8 mouse cellular contexts compared by ENCODE assay signal in genomic region chr5:137746851-137747325, GRCm38 (mm10). TPM values are rescaled to one million over a fixed set of nuclear protein-coding genes. Genes with fewer than 3 reads are reported as not detected.
DNase-seq lines count a peak whose midpoint lies in the region; ATAC-seq lines count a peak whose summit lies in the region.

No protein-coding gene starts in this region.

- DNase-seq in heart, adult 8-10 months (ENCODE audit: low spot score): no peak
- DNase-seq in adrenal gland, postnatal 14 days: peak; percentile 59
- no peak for DNase-seq in layer of hippocampus, postnatal 14 days (ENCODE audit: low spot score in 2 of 2)
- no peak for DNase-seq in left cerebral cortex, adult 9 months (ENCODE audit: low spot score in 2 of 2)

- ATAC-seq in heart, embryonic 11.5 days (replicated peaks; ENCODE audit: insufficient number of reproducible peaks, low FRiP score, low TSS enrichment): no peak
- ATAC-seq in heart, embryonic 13.5 days (ENCODE audit: extremely low read depth, insufficient number of reproducible peaks, low FRiP score, low TSS enrichment): no peak
- ATAC-seq in limb, embryonic 15.5 days (ENCODE audit: insufficient number of reproducible peaks, low FRiP score, low TSS enrichment, low read depth): no peak
- no peak for ATAC-seq in neural tube, embryonic 15.5 days (ENCODE audit: low FRiP score)

- H3K27me3 ChIP-seq in heart, embryonic 11.5 days (ENCODE audit: control insufficient read depth, insufficient read depth, low read length): no peaks in the 10 kb centered on the region
- no peaks in the 10 kb centered on the region for H3K27me3 ChIP-seq in heart, embryonic 13.5 days (replicated peaks)
- H3K27me3 ChIP-seq in limb, embryonic 15.5 days: no peaks in the 10 kb centered on the region
- H3K27me3 ChIP-seq in neural tube, embryonic 15.5 days (replicated peaks): no peaks in the 10 kb centered on the region

- 0% methylated on average over 16 of the region's 16 CpGs for WGBS in heart, embryonic 11.5 days (ENCODE audit: insufficient replicate concordance)
- WGBS in heart, embryonic 13.5 days: under 1% methylated on average over 16 of the region's 16 CpGs
- 2% methylated on average over 16 of the region's 16 CpGs for WGBS in limb, embryonic 15.5 days
- under 1% methylated on average over 16 of the region's 16 CpGs for WGBS in neural tube, embryonic 15.5 days

- H3K4me1 ChIP-seq in heart, embryonic 11.5 days (ENCODE audit: control insufficient read depth, insufficient read depth, low read length): peaks cover 33% of the 10 kb centered on the region
- H3K4me1 ChIP-seq in heart, embryonic 13.5 days: peaks cover 52% of the 10 kb centered on the region
- H3K4me1 ChIP-seq in limb, embryonic 15.5 days: peaks cover 41% of the 10 kb centered on the region
- H3K4me1 ChIP-seq in neural tube, embryonic 15.5 days: peaks cover 43% of the 10 kb centered on the region

- peak overlapping the region; percentile 75 for H3K4me3 ChIP-seq in heart, embryonic 11.5 days (ENCODE audit: low read depth, low read length)
- H3K4me3 ChIP-seq in heart, embryonic 13.5 days: peak overlapping the region; percentile 63
- peak overlapping the region; percentile 75 for H3K4me3 ChIP-seq in limb, embryonic 15.5 days
- peak overlapping the region; percentile 60 for H3K4me3 ChIP-seq in neural tube, embryonic 15.5 days (replicated peaks)

- peaks cover 5% of the 10 kb centered on the region for H3K36me3 ChIP-seq in heart, embryonic 11.5 days (ENCODE audit: control insufficient read depth, insufficient read depth, low read length)
- H3K36me3 ChIP-seq in heart, embryonic 13.5 days: peaks cover 24% of the 10 kb centered on the region
- H3K36me3 ChIP-seq in limb, embryonic 15.5 days: peaks cover 13% of the 10 kb centered on the region
- peaks cover 9% of the 10 kb centered on the region for H3K36me3 ChIP-seq in neural tube, embryonic 15.5 days

- peak overlapping the region; percentile 87 for H3K4me2 ChIP-seq in heart, embryonic 11.5 days
- peak overlapping the region; percentile 97 for H3K4me2 ChIP-seq in heart, embryonic 13.5 days
- peak overlapping the region; percentile 90 for H3K4me2 ChIP-seq in limb, embryonic 15.5 days
- H3K4me2 ChIP-seq in neural tube, embryonic 15.5 days: peak overlapping the region; percentile 97

- peak overlapping the region; percentile 94 for H3K9ac ChIP-seq in heart, embryonic 11.5 days (ENCODE audit: low read depth, low read length)
- peak overlapping the region; percentile 96 for H3K9ac ChIP-seq in heart, embryonic 13.5 days
- peak overlapping the region; percentile 70 for H3K9ac ChIP-seq in limb, embryonic 15.5 days
- peak overlapping the region; percentile 72 for H3K9ac ChIP-seq in neural tube, embryonic 15.5 days (replicated peaks)

- H3K27ac ChIP-seq in heart, embryonic 11.5 days (ENCODE audit: low read depth, low read length): peak overlapping the region; percentile 95
- H3K27ac ChIP-seq in heart, embryonic 13.5 days (replicated peaks): peak overlapping the region; percentile 99
- peak overlapping the region; percentile 98 for H3K27ac ChIP-seq in limb, embryonic 15.5 days
- H3K27ac ChIP-seq in neural tube, embryonic 15.5 days (replicated peaks): peak overlapping the region; percentile 86

- H3K9me3 ChIP-seq in heart, embryonic 11.5 days (replicated peaks; ENCODE audit: control insufficient read depth, low read length): no peaks in the 10 kb centered on the region
- H3K9me3 ChIP-seq in heart, embryonic 13.5 days: no peaks in the 10 kb centered on the region
- H3K9me3 ChIP-seq in limb, embryonic 15.5 days: no peaks in the 10 kb centered on the region
- no peaks in the 10 kb centered on the region for H3K9me3 ChIP-seq in neural tube, embryonic 15.5 days (replicated peaks)

RNA-seq across cellular contexts. Expression of gene Tsc22d4, which starts 1.4 kb away (rescaled TPM):
- polyA plus RNA-seq in heart, embryonic 11.5 days (2014; fragmentation: Nextera tagmentation; extraction: Ambion mirVana): 139 and 147 TPM in 2 replicates
- total RNA-seq in heart, adult 8-10 months (2022): 100 to 1,000 TPM; 237 to 281 (median 242) TPM
- 74.9 and 87.3 TPM in 2 replicates for total RNA-seq in adrenal gland, postnatal 14 days (2021)
- polyA plus RNA-seq in heart, embryonic 13.5 days (2015; fragmentation: Nextera tagmentation; extraction: Ambion mirVana): 128 and 131 TPM in 2 replicates
- 169 and 197 TPM in 2 replicates for polyA plus RNA-seq in limb, embryonic 15.5 days (2015; fragmentation: Nextera tagmentation; extraction: Ambion mirVana)
- 110 and 134 TPM in 2 replicates for polyA plus RNA-seq in neural tube, embryonic 15.5 days (2015; fragmentation: Nextera tagmentation; extraction: Ambion mirVana)
- total RNA-seq in layer of hippocampus, postnatal 14 days (2021): 100 to 1,000 TPM; 213 to 225 TPM

RNA-seq across cellular contexts. Expression of gene Nyap1, which starts 5.5 kb away (rescaled TPM):
- 0.47 and 1.0 TPM in 2 replicates for polyA plus RNA-seq in heart, embryonic 11.5 days (2014; fragmentation: Nextera tagmentation; extraction: Ambion mirVana)
- under 1 TPM; 0.35 to 0.89 (median 0.81) TPM for total RNA-seq in heart, adult 8-10 months (2022)
- total RNA-seq in adrenal gland, postnatal 14 days (2021): 3.6 and 5.9 TPM in 2 replicates
- 1.3 and 1.5 TPM in 2 replicates for polyA plus RNA-seq in heart, embryonic 13.5 days (2015; fragmentation: Nextera tagmentation; extraction: Ambion mirVana)
- 1.9 and 3.5 TPM in 2 replicates for polyA plus RNA-seq in limb, embryonic 15.5 days (2015; fragmentation: Nextera tagmentation; extraction: Ambion mirVana)
- 32.7 and 41.3 TPM in 2 replicates for polyA plus RNA-seq in neural tube, embryonic 15.5 days (2015; fragmentation: Nextera tagmentation; extraction: Ambion mirVana)
- total RNA-seq in layer of hippocampus, postnatal 14 days (2021): 10 to 100 TPM; 73.9 to 75.0 TPM

RNA-seq across cellular contexts. Expression of gene Ppp1r35, which starts 31.8 kb away (rescaled TPM):
- polyA plus RNA-seq in heart, embryonic 11.5 days (2014; fragmentation: Nextera tagmentation; extraction: Ambion mirVana): 29.9 and 35.3 TPM in 2 replicates
- total RNA-seq in heart, adult 8-10 months (2022): 10 to 100 TPM in 1 of 4 experiments, 1 to 10 TPM in 3; 7.9 to 12.7 (median 8.6) TPM
- 20.4 and 21.9 TPM in 2 replicates for total RNA-seq in adrenal gland, postnatal 14 days (2021)
- polyA plus RNA-seq in heart, embryonic 13.5 days (2015; fragmentation: Nextera tagmentation; extraction: Ambion mirVana): 18.3 and 22.3 TPM in 2 replicates
- 22.2 and 27.8 TPM in 2 replicates for polyA plus RNA-seq in limb, embryonic 15.5 days (2015; fragmentation: Nextera tagmentation; extraction: Ambion mirVana)
- 38.2 and 42.3 TPM in 2 replicates for polyA plus RNA-seq in neural tube, embryonic 15.5 days (2015; fragmentation: Nextera tagmentation; extraction: Ambion mirVana)
- total RNA-seq in layer of hippocampus, postnatal 14 days (2021): 10 to 100 TPM; 24.2 to 27.3 TPM

RNA-seq across cellular contexts. Expression of gene Mepce, which starts 40.6 kb away (rescaled TPM):
- polyA plus RNA-seq in heart, embryonic 11.5 days (2014; fragmentation: Nextera tagmentation; extraction: Ambion mirVana): 7.4 and 9.2 TPM in 2 replicates
- total RNA-seq in heart, adult 8-10 months (2022): 10 to 100 TPM; 28.9 to 34.2 (median 31.4) TPM
- 41.5 and 46.7 TPM in 2 replicates for total RNA-seq in adrenal gland, postnatal 14 days (2021)
- 6.2 and 8.5 TPM in 2 replicates for polyA plus RNA-seq in heart, embryonic 13.5 days (2015; fragmentation: Nextera tagmentation; extraction: Ambion mirVana)
- polyA plus RNA-seq in limb, embryonic 15.5 days (2015; fragmentation: Nextera tagmentation; extraction: Ambion mirVana): 8.7 and 9.2 TPM in 2 replicates
- 10.0 and 12.7 TPM in 2 replicates for polyA plus RNA-seq in neural tube, embryonic 15.5 days (2015; fragmentation: Nextera tagmentation; extraction: Ambion mirVana)
- total RNA-seq in layer of hippocampus, postnatal 14 days (2021): 10 to 100 TPM; 33.4 to 42.0 TPM

RNA-seq across cellular contexts. Expression of gene Zcwpw1, which starts 40.7 kb away (rescaled TPM):
- 12.4 and 13.7 TPM in 2 replicates for polyA plus RNA-seq in heart, embryonic 11.5 days (2014; fragmentation: Nextera tagmentation; extraction: Ambion mirVana)
- total RNA-seq in heart, adult 8-10 months (2022): under 1 TPM; 0.31 to 0.57 (median 0.54) TPM
- 5.6 and 5.7 TPM in 2 replicates for total RNA-seq in adrenal gland, postnatal 14 days (2021)
- polyA plus RNA-seq in heart, embryonic 13.5 days (2015; fragmentation: Nextera tagmentation; extraction: Ambion mirVana): 7.6 and 7.7 TPM in 2 replicates
- 19.7 and 24.4 TPM in 2 replicates for polyA plus RNA-seq in limb, embryonic 15.5 days (2015; fragmentation: Nextera tagmentation; extraction: Ambion mirVana)
- polyA plus RNA-seq in neural tube, embryonic 15.5 days (2015; fragmentation: Nextera tagmentation; extraction: Ambion mirVana): 14.9 and 17.0 TPM in 2 replicates
- total RNA-seq in layer of hippocampus, postnatal 14 days (2021): 1 to 10 TPM; 5.0 to 5.7 TPM
